Mouse (Mus musculus): ENCODE measurements around the gene Rbm43.

- no peak for TF ChIP-seq CTCF (IDR thresholded peaks at IDR 0.05; ENCODE audit: control insufficient read depth, insufficient read depth, insufficient replicate concordance, low read depth, low read length)
- TF ChIP-seq POLR2A (IDR thresholded peaks at IDR 0.05; ENCODE audit: control insufficient read depth, low read depth, low read length) = no peak
These were observed 47.3 kb upstream of the Rbm43 start for GRCm38 (mm10) chr2:51982288-51982687.
